10 mouse cellular contexts compared by ENCODE assay signal in genomic region chr19:44237471-44238006, GRCm38 (mm10). TPM values are rescaled to one million over a fixed set of nuclear protein-coding genes. Genes with fewer than 3 reads are reported as not detected.
DNase-seq lines count a peak whose midpoint lies in the region; ATAC-seq and TF ChIP-seq lines count a peak whose summit lies in the region.
"Had no signal": no experiment of that assay in that cellular context is flagged by ENCODE, and none has a peak within 500 bp of the region (broad histone marks: within the 10 kb centered on the region; RNA-seq: fewer than 3 reads in every experiment).

No protein-coding gene starts in this region.

- no peaks in the 10 kb centered on the region for H3K9me3 ChIP-seq in heart, postnatal 0 days (replicated peaks; ENCODE audit: control insufficient read depth, low read length)
- H3K9me3 ChIP-seq in hindbrain, postnatal 0 days (ENCODE audit: low read length): no peaks in the 10 kb centered on the region

- H3K36me3 ChIP-seq in heart, postnatal 0 days (replicated peaks; ENCODE audit: control insufficient read depth, insufficient read depth, low read length): no peaks in the 10 kb centered on the region
- no peaks in the 10 kb centered on the region for H3K36me3 ChIP-seq in hindbrain, postnatal 0 days (ENCODE audit: insufficient read depth, low read length)

- no peak overlapping the region for H3K9ac ChIP-seq in heart, postnatal 0 days (replicated peaks; ENCODE audit: low read depth, low read length)
- H3K9ac ChIP-seq in hindbrain, postnatal 0 days (replicated peaks; ENCODE audit: low read length): 0 out of 2 replicates have a peak overlapping the region, but pooled peaks have one; percentile 21

- ATAC-seq in heart, postnatal 0 days (ENCODE audit: insufficient read depth, low read depth): no peak
- ATAC-seq in hindbrain, postnatal 0 days: peak; percentile 84
- ATAC-seq in CD4-positive, CD25-positive, alpha-beta regulatory T cell, adult 4 months: no peak
- ATAC-seq: Patski had no signal

- H3K4me3 ChIP-seq in heart, postnatal 0 days (ENCODE audit: low read depth, low read length): peak overlapping the region; percentile 11; the same call in 1 of the 2 replicates
- peak overlapping the region; percentile 18 for H3K4me3 ChIP-seq in hindbrain, postnatal 0 days (ENCODE audit: low read length)

- H3K4me1 ChIP-seq in heart, postnatal 0 days (ENCODE audit: control insufficient read depth, insufficient read depth): no peaks in the 10 kb centered on the region
- H3K4me1 ChIP-seq in hindbrain, postnatal 0 days (ENCODE audit: insufficient read depth, low read length): no peaks in the 10 kb centered on the region

- no peak for DNase-seq in heart, postnatal 0 days (ENCODE audit: low spot score)
- no peak for DNase-seq in heart, adult 18-20 months
- DNase-seq in embryo, embryonic 11 days: peak; percentile 32
- DNase-seq in hindbrain, postnatal 0 days (ENCODE audit: low spot score): peak; percentile 42
- DNase-seq in neural tube, embryonic 10.5 days (ENCODE audit: extremely low spot score, low spot score): peak; percentile 29
- no peak for DNase-seq in thymus, postnatal 14 days
- DNase-seq in thymus, postnatal 36 days: no peak

- TF ChIP-seq EP300 in heart, postnatal 0 days (IDR thresholded peaks at IDR 0.05; ENCODE audit: low read depth): no peak

- peak overlapping the region; percentile 54 for H3K4me2 ChIP-seq in heart, postnatal 0 days (ENCODE audit: low read depth, low read length)
- peak overlapping the region; percentile 47 for H3K4me2 ChIP-seq in hindbrain, postnatal 0 days (ENCODE audit: low read depth, low read length)

- 13% methylated on average over 19 of the region's 19 CpGs for WGBS in heart, postnatal 0 days
- 13% methylated on average over 18 of the region's 19 CpGs for WGBS in hindbrain, postnatal 0 days

- no peak overlapping the region for H3K27ac ChIP-seq in heart, postnatal 0 days (ENCODE audit: low read depth)
- peak overlapping the region; percentile 56 for H3K27ac ChIP-seq in hindbrain, postnatal 0 days

- no peaks in the 10 kb centered on the region for H3K27me3 ChIP-seq in heart, postnatal 0 days (ENCODE audit: control insufficient read depth, insufficient read depth, low read length)
- no peaks in the 10 kb centered on the region for H3K27me3 ChIP-seq in hindbrain, postnatal 0 days (ENCODE audit: insufficient read depth, low read length)

- no peak for TF ChIP-seq CTCF in heart, postnatal 0 days (IDR thresholded peaks at IDR 0.05; ENCODE audit: low read depth)
- no peak for TF ChIP-seq CTCF in hindbrain, postnatal 0 days (IDR thresholded peaks at IDR 0.05; ENCODE audit: low read depth)

RNA-seq across cellular contexts. Expression of gene Scd3, which starts 34.5 kb away (rescaled TPM):
- not detected in 2 replicates for total RNA-seq in heart, postnatal 0 days (2014; rRNA removed; ENCODE audit: low replicate concordance)
- 0.14 TPM in 1 of 2 replicates, not detected in the other for polyA plus RNA-seq in heart, postnatal 0 days (2015; fragmentation: Nextera tagmentation; extraction: Ambion mirVana)
- not detected for total RNA-seq in heart, adult 18-20 months (2021)
- 0.31 and 2.7 TPM in 2 replicates for total RNA-seq in hindbrain, postnatal 0 days (2014; rRNA removed)
- 4.7 and 4.8 TPM in 2 replicates for polyA plus RNA-seq in hindbrain, postnatal 0 days (2015; fragmentation: Nextera tagmentation; extraction: Ambion mirVana)
- not detected for polyA plus RNA-seq in CD4-positive, CD25-positive, alpha-beta regulatory T cell, adult 4 months (2017; shearing (Covaris generic))
- total RNA-seq: neutrophil, adult 5-6 weeks had no signal

RNA-seq across cellular contexts. Expression of gene Pkd2l1, which starts 45.3 kb away (rescaled TPM):
- not detected in 2 replicates for total RNA-seq in heart, postnatal 0 days (2014; rRNA removed; ENCODE audit: low replicate concordance)
- polyA plus RNA-seq in heart, postnatal 0 days (2015; fragmentation: Nextera tagmentation; extraction: Ambion mirVana): not detected in 2 replicates
- not detected for total RNA-seq in heart, adult 18-20 months (2021)
- total RNA-seq in hindbrain, postnatal 0 days (2014; rRNA removed): 0.84 and 1.1 TPM in 2 replicates
- 0.33 and 0.69 TPM in 2 replicates for polyA plus RNA-seq in hindbrain, postnatal 0 days (2015; fragmentation: Nextera tagmentation; extraction: Ambion mirVana)
- not detected for polyA plus RNA-seq in CD4-positive, CD25-positive, alpha-beta regulatory T cell, adult 4 months (2017; shearing (Covaris generic))
- total RNA-seq: neutrophil, adult 5-6 weeks had no signal

RNA-seq across cellular contexts. Expression of gene Scd2, which starts 55.9 kb away (rescaled TPM):
- 307 and 374 TPM in 2 replicates for total RNA-seq in heart, postnatal 0 days (2014; rRNA removed; ENCODE audit: low replicate concordance)
- polyA plus RNA-seq in heart, postnatal 0 days (2015; fragmentation: Nextera tagmentation; extraction: Ambion mirVana): 47.5 and 61.2 TPM in 2 replicates
- total RNA-seq in heart, adult 18-20 months (2021): 1 to 10 TPM; 9.1 to 9.4 TPM
- total RNA-seq in hindbrain, postnatal 0 days (2014; rRNA removed): 1,071 and 1,235 TPM in 2 replicates
- 274 and 291 TPM in 2 replicates for polyA plus RNA-seq in hindbrain, postnatal 0 days (2015; fragmentation: Nextera tagmentation; extraction: Ambion mirVana)
- 10 to 100 TPM; 40.3 to 46.7 TPM for polyA plus RNA-seq in CD4-positive, CD25-positive, alpha-beta regulatory T cell, adult 4 months (2017; shearing (Covaris generic))

Comparison
In these comparisons a context has a peak if more than half of its experiments do, and no peak if none do; other contexts are left out.
1. RNA of gene Scd2, which starts 55.9 kb away (total RNA-seq): 1,071 to 1,235 TPM in hindbrain, postnatal 0 days and 307 to 374 TPM in heart, postnatal 0 days; 9.1 to 9.4 TPM in heart, adult 18-20 months; every median in the first group is over 10 times any median in the second.
2. DNase-seq: peak in embryo, embryonic 11 days (single experiment), hindbrain, postnatal 0 days (single experiment) and neural tube, embryonic 10.5 days (single experiment); none in heart, postnatal 0 days (single experiment), heart, adult 18-20 months (0 of 2), thymus, postnatal 14 days (single experiment) and thymus, postnatal 36 days (0 of 2).